Mouse (Mus musculus) spleen, adult 2 months (tissue): ENCODE measurements around the gene Cdh16.

Source experiments
- CTCF ChIP-seq: fragments of 200-500 bp; IDR thresholded peaks from 2 replicates; pipeline ENCODE4 v1.5.1; 2011; ENCODE audit warnings: mild to moderate bottlenecking, inconsistent platforms; ENCODE audit not compliant: insufficient read depth, insufficient read length, insufficient replicate concordance; ENCODE audit errors: extremely low read depth
- POLR2A ChIP-seq: fragments of 200-500 bp; IDR thresholded peaks from 2 replicates; pipeline ENCODE4 v1.6.1; 2011; ENCODE audit warnings: low read depth, low read length, inconsistent platforms

DNA sequence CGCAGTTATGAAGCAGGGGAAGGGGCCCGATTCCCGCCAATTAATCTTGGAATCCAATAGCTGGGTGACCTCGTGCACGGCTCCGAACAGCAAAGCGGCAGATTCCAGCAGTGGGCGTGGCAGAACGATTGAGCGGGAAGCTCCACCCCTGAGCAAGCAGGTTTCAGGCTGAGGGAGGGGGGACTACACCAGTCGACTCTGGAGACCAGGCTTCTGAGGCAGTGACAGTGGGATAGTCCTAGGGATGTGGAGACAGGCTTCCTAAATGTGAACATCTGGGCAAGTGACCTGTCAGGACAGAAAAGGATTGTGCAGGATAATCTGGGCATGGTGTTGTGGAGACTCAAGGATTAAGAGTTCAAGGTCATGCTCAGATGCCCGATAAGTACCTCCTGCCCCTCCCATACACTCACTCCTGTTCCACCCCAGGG lies 22.2 kb downstream of the Cdh16 start:
- TF ChIP-seq CTCF: no peak
- TF ChIP-seq POLR2A: no peak
